Mouse (Mus musculus): ENCODE measurements around the gene Col6a1. TPM values are rescaled to one million over a fixed set of nuclear protein-coding genes. Genes with fewer than 3 reads are reported as not detected.

Gene Col6a1
- polyA plus RNA-seq (2014; fragmentation: Nextera tagmentation; extraction: Ambion mirVana) = 18.8 and 38.1 TPM in 2 replicates

DNA sequence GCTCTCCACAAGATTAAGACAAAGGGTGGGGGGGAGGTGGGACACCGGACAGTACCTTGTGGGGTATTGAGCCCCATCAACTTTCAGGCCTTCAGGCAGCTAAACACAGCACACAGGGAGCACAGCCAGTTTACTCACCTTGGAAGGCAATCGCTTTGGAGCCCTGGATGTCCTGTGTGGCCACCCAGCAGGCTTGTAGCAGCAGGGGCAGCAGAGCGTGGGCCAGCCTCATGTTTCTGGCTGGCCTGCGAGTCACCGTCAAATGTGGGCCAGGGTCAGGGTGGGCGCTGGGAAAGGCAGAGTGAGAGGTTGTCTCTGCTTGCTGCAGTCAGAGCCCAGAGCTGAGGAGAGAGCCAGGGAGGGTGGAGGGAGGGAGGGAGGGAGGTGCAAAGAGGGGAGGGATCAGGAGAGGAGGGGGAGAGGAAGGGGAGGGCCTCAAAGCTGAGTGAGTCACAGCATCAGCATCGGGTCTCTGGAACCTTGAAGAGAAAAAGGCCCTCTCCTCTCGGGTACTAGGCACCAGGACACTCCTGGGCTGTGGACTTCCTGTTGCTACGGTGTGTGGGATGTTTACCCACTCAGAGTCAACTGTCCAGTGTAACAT, at the start of gene Col6a1:
TSS of gene Col6a1 (minus strand) at position 487 of the 604 bp plus-strand sequence.
- ATAC-seq (ENCODE audit: low FRiP score, low TSS enrichment) = peak; percentile 68
- no peaks in the 10 kb centered on the region for H3K9me3 ChIP-seq (ENCODE audit: control insufficient read depth, low read length)
- peaks cover 10% of the 10 kb centered on the region; the same call in 1 of the 2 replicates for H3K36me3 ChIP-seq (ENCODE audit: control insufficient read depth, insufficient read depth, low read length)
- H3K27ac ChIP-seq (ENCODE audit: low read depth, low read length) = peak within 1 kb of the TSS; percentile 12; the same call in 1 of the 2 replicates
- peak within 1 kb of the TSS; percentile 36 for H3K4me2 ChIP-seq (replicated peaks; ENCODE audit: low read depth, low read length)
- H3K9ac ChIP-seq (ENCODE audit: low read depth, low read length) = peak within 1 kb of the TSS; percentile 35
- peak within 1 kb of the TSS; percentile 25 for H3K4me3 ChIP-seq (ENCODE audit: low read length)
- 19% methylated on average over 9 of the region's 9 CpGs for WGBS
- no peaks in the 10 kb centered on the region for H3K27me3 ChIP-seq (ENCODE audit: control insufficient read depth, insufficient read depth, low read length)
- H3K4me1 ChIP-seq (ENCODE audit: control insufficient read depth, insufficient read depth, low read length) = no peaks in the 10 kb centered on the region

DNA sequence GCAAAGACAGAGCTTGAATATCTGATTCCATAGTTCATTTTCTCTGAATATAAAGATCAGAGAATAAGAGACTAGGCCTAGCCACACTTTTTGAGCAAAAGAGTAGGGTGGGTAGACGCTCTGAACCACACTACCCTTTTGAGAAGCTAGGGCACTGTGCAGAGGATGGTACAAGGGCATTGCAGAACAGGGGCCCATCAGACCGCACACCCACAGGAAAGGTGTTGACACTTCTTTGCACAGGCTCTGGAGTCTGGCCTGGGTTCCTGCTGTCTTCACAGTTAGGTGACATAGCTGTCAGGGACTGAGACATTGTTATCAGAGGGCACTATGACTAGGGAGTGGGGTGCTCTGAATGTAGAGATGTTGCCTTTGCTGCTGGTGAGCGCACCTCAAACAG, 45.7 kb upstream of the Col6a1 start:
- no peak overlapping the region for H3K4me2 ChIP-seq (replicated peaks; ENCODE audit: low read depth, low read length)
- no peaks in the 10 kb centered on the region for H3K4me1 ChIP-seq (ENCODE audit: control insufficient read depth, insufficient read depth, low read length)
- no peak for ATAC-seq (ENCODE audit: low FRiP score, low TSS enrichment)
- no peak overlapping the region for H3K9ac ChIP-seq (ENCODE audit: low read depth, low read length)
- no peaks in the 10 kb centered on the region for H3K27me3 ChIP-seq (ENCODE audit: control insufficient read depth, insufficient read depth, low read length)
- H3K4me3 ChIP-seq (ENCODE audit: low read length) = no peak overlapping the region
- no peak overlapping the region for H3K27ac ChIP-seq (ENCODE audit: low read depth, low read length)
- H3K36me3 ChIP-seq (ENCODE audit: control insufficient read depth, insufficient read depth, low read length) = no peaks in the 10 kb centered on the region
- 95% methylated on average over 3 of the region's 3 CpGs for WGBS
- H3K9me3 ChIP-seq (ENCODE audit: control insufficient read depth, low read length) = no peaks in the 10 kb centered on the region

DNA sequence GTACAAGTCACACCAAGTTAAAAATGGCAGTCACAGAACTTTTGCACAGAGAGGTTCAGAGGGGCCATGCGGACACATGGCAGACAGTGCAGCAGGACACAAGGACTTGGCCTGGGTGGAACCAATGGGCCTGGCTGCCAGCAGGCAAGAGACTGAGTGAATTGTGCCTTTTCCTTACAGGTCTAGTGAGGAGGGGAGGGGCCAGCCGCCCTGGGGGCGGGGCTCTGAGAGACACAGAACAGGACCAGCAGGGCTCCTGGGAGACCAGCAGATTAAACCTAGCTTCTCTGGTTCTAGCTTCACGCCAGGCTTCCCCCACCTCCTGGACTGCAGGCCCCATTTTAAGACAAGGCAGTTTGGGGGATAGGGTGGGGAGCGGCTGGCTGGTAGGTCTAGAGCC, 45.1 kb upstream of the Col6a1 start:
- Histone ChIP-seq H3K9me3 (ENCODE audit: control insufficient read depth, low read length) (no peaks in the 10 kb centered on the region), H3K9ac (ENCODE audit: low read depth, low read length) (no peak overlapping the region), H3K27ac (ENCODE audit: low read depth, low read length) (no peak overlapping the region), H3K4me3 (ENCODE audit: low read length) (no peak overlapping the region), H3K4me2 (replicated peaks; ENCODE audit: low read depth, low read length) (no peak overlapping the region), H3K27me3 (ENCODE audit: control insufficient read depth, insufficient read depth, low read length) (no peaks in the 10 kb centered on the region), H3K36me3 (ENCODE audit: control insufficient read depth, insufficient read depth, low read length) (no peaks in the 10 kb centered on the region), H3K4me1 (ENCODE audit: control insufficient read depth, insufficient read depth, low read length) (no peaks in the 10 kb centered on the region)
- no peak for ATAC-seq (ENCODE audit: low FRiP score, low TSS enrichment)
- whole genome bisulfite sequencing = 61% methylated on average over 5 of the region's 5 CpGs

DNA sequence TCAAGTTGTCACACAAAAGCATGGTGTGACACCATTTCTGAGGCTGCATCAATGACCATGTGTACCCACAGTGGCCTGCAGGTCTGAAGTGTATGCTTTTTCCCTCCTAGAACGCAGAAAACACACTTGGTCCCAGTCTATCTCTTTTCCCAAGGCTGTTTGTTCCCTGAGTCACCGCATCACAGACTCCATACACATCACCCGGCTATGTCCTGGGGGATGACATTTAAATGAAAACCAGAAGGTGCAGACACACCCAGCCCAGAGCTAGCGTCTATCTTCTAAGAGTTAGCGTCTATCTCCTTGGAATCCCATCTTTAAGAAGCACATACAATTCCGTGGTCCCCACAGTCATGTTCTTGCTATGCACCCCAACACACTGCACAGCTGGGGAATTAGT, 43.6 kb upstream of the Col6a1 start:
- H3K27ac ChIP-seq (ENCODE audit: low read depth, low read length) = no peak overlapping the region
- H3K9ac ChIP-seq (ENCODE audit: low read depth, low read length) = no peak overlapping the region
- no peaks in the 10 kb centered on the region for H3K27me3 ChIP-seq (ENCODE audit: control insufficient read depth, insufficient read depth, low read length)
- no peaks in the 10 kb centered on the region for H3K36me3 ChIP-seq (ENCODE audit: control insufficient read depth, insufficient read depth, low read length)
- no peaks in the 10 kb centered on the region for H3K9me3 ChIP-seq (ENCODE audit: control insufficient read depth, low read length)
- no peak overlapping the region for H3K4me3 ChIP-seq (ENCODE audit: low read length)
- no peaks in the 10 kb centered on the region for H3K4me1 ChIP-seq (ENCODE audit: control insufficient read depth, insufficient read depth, low read length)
- WGBS = 96% methylated on average over 6 of the region's 6 CpGs
- ATAC-seq (ENCODE audit: low FRiP score, low TSS enrichment) = no peak
- no peak overlapping the region for H3K4me2 ChIP-seq (replicated peaks; ENCODE audit: low read depth, low read length)

DNA sequence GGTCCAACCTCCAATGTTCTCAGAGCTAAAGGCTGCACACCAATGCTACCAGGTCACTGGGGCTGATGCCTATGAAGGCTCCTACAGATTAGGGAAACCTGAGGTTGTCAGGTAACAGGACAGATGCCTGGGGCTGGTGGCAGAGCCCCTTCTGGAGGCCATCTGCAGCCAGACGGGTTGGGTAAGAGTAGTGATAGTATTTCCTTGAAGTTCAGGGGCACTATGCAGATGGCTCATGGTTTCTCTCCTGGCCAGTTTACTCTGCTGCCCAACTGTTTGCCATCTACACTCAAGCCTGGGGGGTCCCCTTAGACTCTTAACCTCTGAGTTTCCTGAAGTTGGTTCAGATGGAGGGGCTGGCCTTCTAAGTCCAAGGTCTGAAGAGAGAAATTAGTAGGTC, 40.2 kb upstream of the Col6a1 start:
- H3K9ac ChIP-seq (ENCODE audit: low read depth, low read length) = no peak overlapping the region
- H3K36me3 ChIP-seq (ENCODE audit: control insufficient read depth, insufficient read depth, low read length) = no peaks in the 10 kb centered on the region; the same call in 1 of the 2 replicates
- no peak overlapping the region for H3K27ac ChIP-seq (ENCODE audit: low read depth, low read length)
- ATAC-seq (ENCODE audit: low FRiP score, low TSS enrichment) = no peak
- no peaks in the 10 kb centered on the region for H3K9me3 ChIP-seq (ENCODE audit: control insufficient read depth, low read length)
- H3K4me2 ChIP-seq (replicated peaks; ENCODE audit: low read depth, low read length) = no peak overlapping the region
- 94% methylated on average over 1 of the region's 1 CpGs for WGBS
- H3K4me1 ChIP-seq (ENCODE audit: control insufficient read depth, insufficient read depth, low read length) = no peaks in the 10 kb centered on the region
- no peaks in the 10 kb centered on the region for H3K27me3 ChIP-seq (ENCODE audit: control insufficient read depth, insufficient read depth, low read length)
- H3K4me3 ChIP-seq (ENCODE audit: low read length) = no peak overlapping the region

DNA sequence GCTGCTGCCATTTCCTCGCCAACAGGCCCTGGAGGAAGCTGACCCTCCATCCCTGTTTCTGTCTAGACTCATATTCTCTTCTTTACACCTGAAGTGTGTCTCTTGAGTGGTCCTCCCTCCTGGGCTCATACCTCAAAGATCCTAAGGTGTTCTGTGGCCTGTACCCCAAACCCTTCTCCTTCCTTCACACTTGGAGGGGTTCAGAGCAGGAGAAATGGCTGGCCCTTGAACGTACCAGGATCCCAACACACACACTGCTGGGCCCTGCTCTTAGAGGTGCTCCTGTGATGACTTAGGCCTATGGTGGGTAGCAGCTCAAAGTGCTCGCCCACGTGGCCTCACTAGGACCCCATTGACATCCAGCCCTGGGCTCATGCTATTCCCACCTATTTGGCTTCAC, 39.0 kb upstream of the Col6a1 start:
- H3K9ac ChIP-seq (ENCODE audit: low read depth, low read length) = no peak overlapping the region
- no peak overlapping the region for H3K4me2 ChIP-seq (replicated peaks; ENCODE audit: low read depth, low read length)
- H3K27ac ChIP-seq (ENCODE audit: low read depth, low read length) = no peak overlapping the region
- WGBS = 94% methylated on average over 4 of the region's 4 CpGs
- ATAC-seq (ENCODE audit: low FRiP score, low TSS enrichment) = no peak
- no peaks in the 10 kb centered on the region for H3K9me3 ChIP-seq (ENCODE audit: control insufficient read depth, low read length)
- H3K4me1 ChIP-seq (ENCODE audit: control insufficient read depth, insufficient read depth, low read length) = no peaks in the 10 kb centered on the region
- H3K36me3 ChIP-seq (ENCODE audit: control insufficient read depth, insufficient read depth, low read length) = no peaks in the 10 kb centered on the region; the same call in 1 of the 2 replicates
- H3K27me3 ChIP-seq (ENCODE audit: control insufficient read depth, insufficient read depth, low read length) = no peaks in the 10 kb centered on the region
- no peak overlapping the region for H3K4me3 ChIP-seq (ENCODE audit: low read length)

DNA sequence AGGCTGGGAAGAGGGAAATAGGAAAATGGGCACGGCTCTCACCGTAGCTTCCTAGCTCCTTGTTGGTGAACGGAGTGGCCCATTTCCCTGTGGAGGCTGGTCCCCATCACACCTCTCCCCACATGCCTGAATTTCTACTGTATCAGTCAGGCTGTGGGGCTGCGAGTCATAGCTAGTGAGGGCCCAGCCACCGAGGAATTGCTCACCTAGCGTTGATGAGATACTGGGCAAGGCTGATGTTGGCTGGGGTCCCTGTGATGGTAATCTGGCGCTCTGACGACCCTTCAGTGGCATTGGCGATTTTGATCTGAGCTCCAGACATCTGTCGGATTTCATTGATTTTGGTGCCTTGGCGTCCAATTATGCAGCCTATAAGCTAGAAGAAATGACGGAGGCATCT, 37.0 kb upstream of the Col6a1 start:
- H3K27ac ChIP-seq (ENCODE audit: low read depth, low read length) = no peak overlapping the region
- WGBS = 91% methylated on average over 12 of the region's 12 CpGs
- H3K4me1 ChIP-seq (ENCODE audit: control insufficient read depth, insufficient read depth, low read length) = no peaks in the 10 kb centered on the region
- no peaks in the 10 kb centered on the region for H3K27me3 ChIP-seq (ENCODE audit: control insufficient read depth, insufficient read depth, low read length)
- no peak overlapping the region for H3K4me3 ChIP-seq (ENCODE audit: low read length)
- H3K36me3 ChIP-seq (ENCODE audit: control insufficient read depth, insufficient read depth, low read length) = no peaks in the 10 kb centered on the region; the same call in 1 of the 2 replicates
- no peak overlapping the region for H3K9ac ChIP-seq (ENCODE audit: low read depth, low read length)
- no peaks in the 10 kb centered on the region for H3K9me3 ChIP-seq (ENCODE audit: control insufficient read depth, low read length)
- H3K4me2 ChIP-seq (replicated peaks; ENCODE audit: low read depth, low read length) = no peak overlapping the region
- no peak for ATAC-seq (ENCODE audit: low FRiP score, low TSS enrichment)

DNA sequence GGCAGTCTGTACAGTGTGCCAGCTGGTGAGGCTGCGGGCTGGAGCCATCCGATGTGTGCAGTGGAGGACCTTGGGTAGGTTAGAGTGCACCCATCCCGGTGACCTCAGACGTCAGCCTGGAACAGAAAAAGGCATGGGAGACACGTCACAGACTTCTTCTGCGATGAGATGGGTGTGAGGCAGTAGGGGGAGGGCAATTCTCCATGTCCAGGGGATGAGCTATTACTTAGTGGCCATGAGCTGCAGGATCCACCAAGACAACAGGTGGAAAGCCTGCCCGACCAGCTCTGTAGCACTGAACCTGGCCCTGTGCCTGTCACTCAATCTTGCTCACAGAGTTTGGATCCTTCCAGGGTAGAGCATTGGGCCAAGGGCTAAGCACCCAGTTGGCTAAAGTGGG, 36.4 kb upstream of the Col6a1 start:
- no peaks in the 10 kb centered on the region for H3K4me1 ChIP-seq (ENCODE audit: control insufficient read depth, insufficient read depth, low read length)
- H3K4me3 ChIP-seq (ENCODE audit: low read length) = no peak overlapping the region
- H3K9me3 ChIP-seq (ENCODE audit: control insufficient read depth, low read length) = no peaks in the 10 kb centered on the region
- H3K27ac ChIP-seq (ENCODE audit: low read depth, low read length) = no peak overlapping the region
- WGBS = 88% methylated on average over 7 of the region's 7 CpGs
- H3K27me3 ChIP-seq (ENCODE audit: control insufficient read depth, insufficient read depth, low read length) = no peaks in the 10 kb centered on the region
- H3K9ac ChIP-seq (ENCODE audit: low read depth, low read length) = no peak overlapping the region
- ATAC-seq (ENCODE audit: low FRiP score, low TSS enrichment) = no peak
- no peak overlapping the region for H3K4me2 ChIP-seq (replicated peaks; ENCODE audit: low read depth, low read length)
- H3K36me3 ChIP-seq (ENCODE audit: control insufficient read depth, insufficient read depth, low read length) = no peaks in the 10 kb centered on the region; the same call in 1 of the 2 replicates

DNA sequence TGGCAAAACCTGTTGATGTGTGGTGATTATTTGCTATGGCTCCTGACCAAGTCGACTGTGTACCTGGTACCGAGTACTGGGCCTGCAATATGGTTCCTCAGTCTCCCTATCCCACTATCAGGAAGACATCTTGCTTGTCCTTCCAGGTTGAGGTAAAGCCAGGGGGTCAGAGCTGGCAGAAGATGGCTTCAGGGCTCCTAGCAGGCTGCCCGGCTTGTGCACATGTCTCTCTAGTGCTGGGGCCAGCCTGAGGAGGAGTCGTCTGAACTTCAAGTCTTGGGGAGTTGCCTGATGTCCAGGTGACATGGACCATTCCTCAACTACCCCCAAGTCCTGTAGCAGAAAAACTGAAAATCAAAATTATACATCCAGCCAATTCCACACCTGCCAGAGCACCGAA, 33.9 kb upstream of the Col6a1 start:
- Histone ChIP-seq H3K4me3 (ENCODE audit: low read length) (no peak overlapping the region), H3K9me3 (ENCODE audit: control insufficient read depth, low read length) (no peaks in the 10 kb centered on the region), H3K4me2 (replicated peaks; ENCODE audit: low read depth, low read length) (no peak overlapping the region), H3K27ac (ENCODE audit: low read depth, low read length) (no peak overlapping the region), H3K36me3 (ENCODE audit: control insufficient read depth, insufficient read depth, low read length) (no peaks in the 10 kb centered on the region; the same call in 1 of the 2 replicates), H3K4me1 (ENCODE audit: control insufficient read depth, insufficient read depth, low read length) (no peaks in the 10 kb centered on the region), H3K27me3 (ENCODE audit: control insufficient read depth, insufficient read depth, low read length) (no peaks in the 10 kb centered on the region), H3K9ac (ENCODE audit: low read depth, low read length) (no peak overlapping the region)
- ATAC-seq (ENCODE audit: low FRiP score, low TSS enrichment) = no peak
- 95% methylated on average over 5 of the region's 5 CpGs for WGBS

All from kidney, embryonic 14.5 days (tissue).